Mouse (Mus musculus) hematopoietic multipotent progenitor cell, adult 10-12 weeks (in vitro differentiated cells): ENCODE results near the gene Cep44. TPM values are rescaled to one million over a fixed set of nuclear protein-coding genes. Genes with fewer than 3 reads are reported as not detected.

Experiments
- polyA plus RNA-seq: library from polyadenylated mRNA; stranded (reverse); fragments of >175 nt; gene quantifications from 2 replicates; pipeline ENCODE4 v1.2.3, GENCODE M21; 2012; ENCODE audit warnings: low replicate concordance

Gene Cep44
- polyA plus RNA-seq = 5.2 and 5.5 TPM in 2 replicates

GRCm38 (mm10) chr8:56550558-56551360 lies at the start of gene Cep44, which contains the start of gene Fbxo8:
Gene Cep44, minus strand, starts transcription at chr8:56551047.
Gene Fbxo8, plus strand, starts transcription at chr8:56551090.

Other genes with a start within 250 kb of the Cep44 start
- 6.8 and 8.9 TPM in 2 replicates for gene Fbxo8, start within 50 bp of the Cep44 start, polyA plus RNA-seq